Mouse (Mus musculus): ENCODE data around the gene Raver1. TPM values are rescaled to one million over a fixed set of nuclear protein-coding genes. Genes with fewer than 3 reads are reported as not detected.

Gene Raver1
- polyA plus RNA-seq, 1 experiment from 2014 or later: 49.6 TPM

- no peak overlapping the region for H3K9ac ChIP-seq
- no peak for ATAC-seq (ENCODE audit: insufficient number of reproducible peaks, low FRiP score, low TSS enrichment, low read depth)
- WGBS: 37% methylated on average over 8 of the region's 8 CpGs
Observed at GRCm38 (mm10) chr9:21027774-21028290, 64.0 kb downstream of the Raver1 start.

GRCm38 (mm10) chr9:21026849-21027248, 65.0 kb downstream of the Raver1 start:
- Histone ChIP-seq H3K4me3 (no peak overlapping the region), H3K27ac (no peak overlapping the region), H3K36me3 (peaks cover 11% of the 10 kb centered on the region; the same call in 1 of the 2 replicates), H3K9me3 (no peaks in the 10 kb centered on the region), H3K27me3 (peaks cover 37% of the 10 kb centered on the region), H3K4me1 (peaks cover 27% of the 10 kb centered on the region), H3K4me2 (no peak overlapping the region), H3K9ac (no peak overlapping the region)
- WGBS: 81% methylated on average over 12 of the region's 12 CpGs
- no peak for ATAC-seq (ENCODE audit: insufficient number of reproducible peaks, low FRiP score, low TSS enrichment, low read depth)

More at GRCm38 (mm10) chr9:21027774-21028290, 64.0 kb downstream of the Raver1 start:
- peaks cover 11% of the 10 kb centered on the region; the same call in 1 of the 2 replicates for H3K36me3 ChIP-seq
- H3K4me3 ChIP-seq: no peak overlapping the region
- peaks cover 37% of the 10 kb centered on the region for H3K4me1 ChIP-seq
- H3K27ac ChIP-seq: no peak overlapping the region
- peaks cover 46% of the 10 kb centered on the region for H3K27me3 ChIP-seq
- H3K9me3 ChIP-seq: no peaks in the 10 kb centered on the region
- no peak overlapping the region for H3K4me2 ChIP-seq

GRCm38 (mm10) chr9:21025258-21025810, 66.5 kb downstream of the Raver1 start:
- WGBS: 65% methylated on average over 19 of the region's 19 CpGs
- no peaks in the 10 kb centered on the region for H3K9me3 ChIP-seq
- no peak overlapping the region for H3K27ac ChIP-seq
- no peak overlapping the region for H3K9ac ChIP-seq
- peaks cover 13% of the 10 kb centered on the region; the same call in 1 of the 2 replicates for H3K36me3 ChIP-seq
- H3K4me2 ChIP-seq: no peak overlapping the region
- H3K27me3 ChIP-seq: peaks cover 26% of the 10 kb centered on the region
- H3K4me1 ChIP-seq: peaks cover 13% of the 10 kb centered on the region
- H3K4me3 ChIP-seq: no peak overlapping the region
- no peak for ATAC-seq (ENCODE audit: insufficient number of reproducible peaks, low FRiP score, low TSS enrichment, low read depth)

MicroRNA genes within 50 kb of the gene (microRNA counts, 519-probe panel; counts per million panel counts)
- 2,767 counts per million, percentile 61 among the panel's probes with 10 or more counts for microRNA mmu-miR-1900

Small RNA genes lying within 50 kb of the gene (microRNA-seq; reads per million reads assigned to microRNA genes)
- not detected for gene Mir1900
- not detected for gene Mir7082

Other genes starting within 250 kb of the Raver1 start
- 9.5 and 11.8 TPM in 2 replicates for gene A230050P20Rik, start 223.4 kb downstream of the Raver1 start, polyA plus RNA-seq (2015; fragmentation: Nextera tagmentation; extraction: Ambion mirVana)
- gene Angptl6, start 212.3 kb downstream of the Raver1 start, polyA plus RNA-seq (2015; fragmentation: Nextera tagmentation; extraction: Ambion mirVana): 4.6 and 5.0 TPM in 2 replicates
- 86.9 and 88.6 TPM in 2 replicates for gene Ppan, start 203.8 kb downstream of the Raver1 start, polyA plus RNA-seq (2015; fragmentation: Nextera tagmentation; extraction: Ambion mirVana)
- gene Eif3g, start 193.4 kb downstream of the Raver1 start, polyA plus RNA-seq (2015; fragmentation: Nextera tagmentation; extraction: Ambion mirVana): 303 and 319 TPM in 2 replicates
- 79.7 and 82.3 TPM in 2 replicates for gene Dnmt1, start 132.1 kb downstream of the Raver1 start, polyA plus RNA-seq (2015; fragmentation: Nextera tagmentation; extraction: Ambion mirVana)
- 62.0 and 65.1 TPM in 2 replicates for gene S1pr2, start 115.2 kb downstream of the Raver1 start, polyA plus RNA-seq (2015; fragmentation: Nextera tagmentation; extraction: Ambion mirVana)
- 112 and 116 TPM in 2 replicates for gene Mrpl4, start 89.3 kb downstream of the Raver1 start, polyA plus RNA-seq (2015; fragmentation: Nextera tagmentation; extraction: Ambion mirVana)
- gene Icam1, start 76.0 kb downstream of the Raver1 start, polyA plus RNA-seq (2015; fragmentation: Nextera tagmentation; extraction: Ambion mirVana): 23.4 and 24.4 TPM in 2 replicates
- 0.96 and 3.0 TPM in 2 replicates for gene Icam4, start 62.6 kb downstream of the Raver1 start, polyA plus RNA-seq (2015; fragmentation: Nextera tagmentation; extraction: Ambion mirVana)
- gene Icam5, start 59.9 kb downstream of the Raver1 start, polyA plus RNA-seq (2015; fragmentation: Nextera tagmentation; extraction: Ambion mirVana): 0.05 and 0.21 TPM in 2 replicates
- 0.56 TPM in 1 of 2 replicates, not detected in the other for gene Zglp1, start 24.9 kb downstream of the Raver1 start, polyA plus RNA-seq (2015; fragmentation: Nextera tagmentation; extraction: Ambion mirVana)
- 0.60 and 0.93 TPM in 2 replicates for gene Gm49373, start 18.9 kb downstream of the Raver1 start, polyA plus RNA-seq (2015; fragmentation: Nextera tagmentation; extraction: Ambion mirVana)
- gene Fdx1l, start 18.4 kb downstream of the Raver1 start, polyA plus RNA-seq (2015; fragmentation: Nextera tagmentation; extraction: Ambion mirVana): 53.3 and 57.9 TPM in 2 replicates
- gene Gm38431, start within 50 bp of the Raver1 start, polyA plus RNA-seq (2015; fragmentation: Nextera tagmentation; extraction: Ambion mirVana): 1.2 and 1.6 TPM in 2 replicates
- 13.1 and 13.2 TPM in 2 replicates for gene Tyk2, start 39.2 kb upstream of the Raver1 start, polyA plus RNA-seq (2015; fragmentation: Nextera tagmentation; extraction: Ambion mirVana)
- 298 and 326 TPM in 2 replicates for gene Cdc37, start 58.0 kb upstream of the Raver1 start, polyA plus RNA-seq (2015; fragmentation: Nextera tagmentation; extraction: Ambion mirVana)
- gene Pde4a, start 73.7 kb upstream of the Raver1 start, polyA plus RNA-seq (2015; fragmentation: Nextera tagmentation; extraction: Ambion mirVana): 6.1 and 6.4 TPM in 2 replicates
- gene Keap1, start 147.4 kb upstream of the Raver1 start, polyA plus RNA-seq (2015; fragmentation: Nextera tagmentation; extraction: Ambion mirVana): 77.7 and 78.6 TPM in 2 replicates
- gene S1pr5, start 156.4 kb upstream of the Raver1 start, polyA plus RNA-seq (2015; fragmentation: Nextera tagmentation; extraction: Ambion mirVana): 6.2 and 6.3 TPM in 2 replicates
- 40.8 and 44.2 TPM in 2 replicates for gene Atg4d, start 173.3 kb upstream of the Raver1 start, polyA plus RNA-seq (2015; fragmentation: Nextera tagmentation; extraction: Ambion mirVana)
- gene Kri1, start 196.0 kb upstream of the Raver1 start, polyA plus RNA-seq (2015; fragmentation: Nextera tagmentation; extraction: Ambion mirVana): 13.1 and 18.4 TPM in 2 replicates
- gene Cdkn2d, start 199.4 kb upstream of the Raver1 start, polyA plus RNA-seq (2015; fragmentation: Nextera tagmentation; extraction: Ambion mirVana): 55.3 and 60.1 TPM in 2 replicates
- 42.3 and 43.2 TPM in 2 replicates for gene Ap1m2, start 220.3 kb upstream of the Raver1 start, polyA plus RNA-seq (2015; fragmentation: Nextera tagmentation; extraction: Ambion mirVana)
- 137 and 150 TPM in 2 replicates for gene Slc44a2, start 228.7 kb upstream of the Raver1 start, polyA plus RNA-seq (2015; fragmentation: Nextera tagmentation; extraction: Ambion mirVana)